Mouse (Mus musculus) kidney, embryonic 14.5 days (tissue): Measurements from ENCODE around the gene Zfp92. TPM values are rescaled to one million over a fixed set of nuclear protein-coding genes. Genes with fewer than 3 reads are reported as not detected.

ENCODE experiments used
- ATAC-seq: fragments of 200-750 bp; cut with Nextera tagmentation; 2 replicates; pipeline ENCODE4 v1.8.0; 2017; ENCODE audit warnings: moderate number of reproducible peaks, mild to moderate bottlenecking, moderate TSS enrichment, moderate library complexity; ENCODE audit not compliant: low FRiP score, low TSS enrichment
- H3K27ac ChIP-seq: fragments of 300-500 bp; sonication (generic); 2 replicates; pipeline ENCODE4 v1.5.1; 2014; ENCODE audit warnings: low read depth, mild to moderate bottlenecking, low read length, moderate library complexity, mixed read lengths
- H3K27me3 ChIP-seq: fragments of 300-500 bp; sonication (generic); 2 replicates; pipeline ENCODE4 v1.6.1; 2014; ENCODE audit warnings: mild to moderate bottlenecking, low read length; ENCODE audit not compliant: control insufficient read depth, insufficient read depth
- H3K36me3 ChIP-seq: fragments of 300-500 bp; sonication (generic); 2 replicates; pipeline ENCODE4 v1.6.1; 2014; ENCODE audit warnings: low read length, mixed read lengths; ENCODE audit not compliant: control insufficient read depth, insufficient read depth
- H3K4me1 ChIP-seq: fragments of 300-500 bp; sonication (generic); 2 replicates; pipeline ENCODE4 v1.6.1; 2014; ENCODE audit warnings: low read length, mixed read lengths; ENCODE audit not compliant: control insufficient read depth, insufficient read depth
- H3K4me2 ChIP-seq: fragments of 300-500 bp; sonication (generic); replicated peaks from 2 replicates; pipeline ENCODE4 v1.6.1; 2014; ENCODE audit warnings: low read depth, mild to moderate bottlenecking, low read length
- H3K4me3 ChIP-seq: fragments of 300-500 bp; sonication (generic); 2 replicates; pipeline ENCODE4 v1.5.1; 2014; ENCODE audit warnings: mild to moderate bottlenecking, low read length
- H3K9ac ChIP-seq: fragments of 300-500 bp; sonication (generic); 2 replicates; pipeline ENCODE4 v1.6.1; 2014; ENCODE audit warnings: low read depth, mild to moderate bottlenecking, low read length, moderate library complexity
- H3K9me3 ChIP-seq: fragments of 300-500 bp; sonication (generic); 2 replicates; pipeline ENCODE4 v1.6.1; 2016; ENCODE audit warnings: low read length; ENCODE audit not compliant: control insufficient read depth
- WGBS: fragments of 180-500 bp; shearing (Covaris S2); extraction: QIAGEN DNeasy Blood & Tissue Kit; methylation state at CpG from one replicate; pipeline ENCODE4 v1.1.7; 2014; 5-methylcytosine and 5-hydroxymethylcytosine counted together
- polyA plus RNA-seq: library from polyadenylated mRNA; unstranded; fragments of >200 nt; fragmentation: Nextera tagmentation; extraction: Ambion mirVana; gene quantifications from 2 replicates; pipeline ENCODE4 v1.2.1, GENCODE M21; 2014

The Zfp92 gene
- polyA plus RNA-seq, 1 experiment from 2014 or later, result not detected

- no peak overlapping the region for H3K4me3 ChIP-seq
- no peak overlapping the region for H3K9ac ChIP-seq
These were observed 1.9 kb downstream of the Zfp92 start for GRCm38 (mm10) chrX:73412767-73413166.

GRCm38 (mm10) chrX:73430036-73430435 is 19.1 kb downstream of the Zfp92 start:
- Histone ChIP-seq H3K4me1 (no peaks in the 10 kb centered on the region), H3K9ac (no peak overlapping the region), H3K27ac (no peak overlapping the region), H3K27me3 (no peaks in the 10 kb centered on the region), H3K36me3 (no peaks in the 10 kb centered on the region), H3K4me3 (no peak overlapping the region), H3K4me2 (no peak overlapping the region), H3K9me3 (no peaks in the 10 kb centered on the region)
- 81% methylated on average over 2 of the region's 2 CpGs for WGBS
- ATAC-seq, result no peak

More at GRCm38 (mm10) chrX:73412767-73413166, 1.9 kb downstream of the Zfp92 start:
- Histone ChIP-seq H3K27me3 (peaks cover 4% of the 10 kb centered on the region), H3K36me3 (no peaks in the 10 kb centered on the region), H3K4me2 (no peak overlapping the region), H3K4me1 (no peaks in the 10 kb centered on the region), H3K9me3 (no peaks in the 10 kb centered on the region), H3K27ac (no peak overlapping the region)
- 29% methylated on average over 1 of the region's 1 CpGs for WGBS
- no peak for ATAC-seq

- no peaks in the 10 kb centered on the region for H3K4me1 ChIP-seq
- no peaks in the 10 kb centered on the region for H3K9me3 ChIP-seq
- no peaks in the 10 kb centered on the region for H3K36me3 ChIP-seq
- no peak overlapping the region for H3K9ac ChIP-seq
- ATAC-seq, result no peak
- no peak overlapping the region for H3K27ac ChIP-seq
- H3K4me3 ChIP-seq, result no peak overlapping the region
- no peak overlapping the region for H3K4me2 ChIP-seq
- 69% methylated on average over 5 of the region's 5 CpGs for WGBS
- H3K27me3 ChIP-seq, result no peaks in the 10 kb centered on the region
These were observed 22.0 kb downstream of the Zfp92 start for GRCm38 (mm10) chrX:73432850-73433249.

GRCm38 (mm10) chrX:73435252-73435651 is 24.4 kb downstream of the Zfp92 start, which contains the start of gene Trex2:
Gene Trex2 (minus strand): TSS chrX:73435344.
- WGBS, result 80% methylated on average over 11 of the region's 11 CpGs
- Histone ChIP-seq H3K9me3 (no peaks in the 10 kb centered on the region), H3K36me3 (no peaks in the 10 kb centered on the region), H3K4me2 (no peak within 1 kb of the TSS), H3K9ac (no peak within 1 kb of the TSS), H3K4me1 (no peaks in the 10 kb centered on the region), H3K27ac (no peak within 1 kb of the TSS), H3K27me3 (no peaks in the 10 kb centered on the region), H3K4me3 (no peak within 1 kb of the TSS)
- ATAC-seq, result no peak

- 50% methylated on average over 2 of the region's 2 CpGs for WGBS
- H3K9ac ChIP-seq, result no peak overlapping the region
- no peak for ATAC-seq
- H3K27ac ChIP-seq, result no peak overlapping the region
- H3K36me3 ChIP-seq, result no peaks in the 10 kb centered on the region
- H3K4me3 ChIP-seq, result no peak overlapping the region
- no peaks in the 10 kb centered on the region for H3K27me3 ChIP-seq
- H3K4me2 ChIP-seq, result no peak overlapping the region
- H3K9me3 ChIP-seq, result no peaks in the 10 kb centered on the region
- no peaks in the 10 kb centered on the region for H3K4me1 ChIP-seq
These were observed 30.5 kb downstream of the Zfp92 start for GRCm38 (mm10) chrX:73441428-73441827.

- WGBS, result 17% methylated on average over 2 of the region's 2 CpGs
- no peaks in the 10 kb centered on the region for H3K4me1 ChIP-seq
- H3K9me3 ChIP-seq, result no peaks in the 10 kb centered on the region
- no peak overlapping the region for H3K27ac ChIP-seq
- H3K27me3 ChIP-seq, result no peaks in the 10 kb centered on the region
- H3K4me2 ChIP-seq, result no peak overlapping the region
- H3K4me3 ChIP-seq, result no peak overlapping the region
- no peak overlapping the region for H3K9ac ChIP-seq
- no peaks in the 10 kb centered on the region; the same call in 1 of the 2 replicates for H3K36me3 ChIP-seq
- no peak for ATAC-seq
These were observed 41.1 kb downstream of the Zfp92 start for GRCm38 (mm10) chrX:73451949-73452348.

GRCm38 (mm10) chrX:73458877-73459392 is 48.0 kb downstream of the Zfp92 start, which contains the start of gene Haus7:
Gene Haus7 (minus strand): TSS chrX:73459044.
- WGBS, result 23% methylated on average over 26 of the region's 26 CpGs
- peak within 1 kb of the TSS; percentile 46 for H3K4me2 ChIP-seq

GRCm38 (mm10) chrX:73460792-73461191 is 49.9 kb downstream of the Zfp92 start:
- Histone ChIP-seq H3K27me3 (no peaks in the 10 kb centered on the region), H3K9ac (no peak overlapping the region), H3K36me3 (no peaks in the 10 kb centered on the region), H3K27ac (no peak overlapping the region), H3K4me2 (no peak overlapping the region), H3K4me1 (no peaks in the 10 kb centered on the region), H3K9me3 (no peaks in the 10 kb centered on the region), H3K4me3 (no peak overlapping the region)
- WGBS, result 68% methylated on average over 4 of the region's 4 CpGs
- no peak for ATAC-seq

More at GRCm38 (mm10) chrX:73458877-73459392, 48.0 kb downstream of the Zfp92 start, which contains the start of gene Haus7:
- ATAC-seq, result peak; percentile 100
- no peaks in the 10 kb centered on the region for H3K4me1 ChIP-seq
- H3K27me3 ChIP-seq, result no peaks in the 10 kb centered on the region
- H3K27ac ChIP-seq, result no peak within 1 kb of the TSS
- peak within 1 kb of the TSS; percentile 52 for H3K4me3 ChIP-seq
- no peaks in the 10 kb centered on the region; the same call in 1 of the 2 replicates for H3K36me3 ChIP-seq
- H3K9me3 ChIP-seq, result no peaks in the 10 kb centered on the region
- H3K9ac ChIP-seq, result peak within 1 kb of the TSS; percentile 47; the same call in 1 of the 2 replicates

GRCm38 (mm10) chrX:73465483-73466186 is 54.7 kb downstream of the Zfp92 start:
- H3K27ac ChIP-seq, result no peak overlapping the region
- H3K9me3 ChIP-seq, result no peaks in the 10 kb centered on the region
- no peak overlapping the region for H3K4me3 ChIP-seq
- 72% methylated on average over 9 of the region's 9 CpGs for WGBS
- ATAC-seq, result no peak
- no peak overlapping the region for H3K9ac ChIP-seq
- no peaks in the 10 kb centered on the region; the same call in 1 of the 2 replicates for H3K27me3 ChIP-seq
- no peak overlapping the region for H3K4me2 ChIP-seq
- H3K36me3 ChIP-seq, result no peaks in the 10 kb centered on the region
- no peaks in the 10 kb centered on the region for H3K4me1 ChIP-seq
